Mouse (Mus musculus) brain, embryonic 14.5 days (tissue): ENCODE results near the gene Lrsam1.

Experiments used
- CTCF ChIP-seq: fragments of 200-500 bp; IDR thresholded peaks from 2 replicates; pipeline ENCODE4 v1.5.1; 2012; ENCODE audit warnings: inconsistent platforms, mild to moderate bottlenecking, moderate library complexity, borderline replicate concordance; ENCODE audit not compliant: insufficient read depth, insufficient read length; ENCODE audit errors: extremely low read depth
- POLR2A ChIP-seq: fragments of 200-500 bp; IDR thresholded peaks from 2 replicates; pipeline ENCODE4 v1.6.1; 2012; ENCODE audit warnings: mild to moderate bottlenecking, inconsistent platforms, borderline replicate concordance; ENCODE audit not compliant: poor library complexity, insufficient read depth, insufficient read length, severe bottlenecking; ENCODE audit errors: extremely low read depth

GRCm38 (mm10) chr2:32983617-32984016 lies 22.2 kb upstream of the Lrsam1 start:
- TF ChIP-seq POLR2A (no peak), CTCF (no peak)
